Mouse (Mus musculus) heart, embryonic 11.5 days (tissue): ENCODE measurements at regions not wholly inside any gene's neighbourhood (a gene's known extent, or its start where the extent isn't known, plus 50 kb on each side); places are given as distances from the start of the nearest gene placed in this dataset.

Experiments used
- ATAC-seq: fragments of 200-750 bp; cut with Nextera tagmentation; replicated peaks from 2 replicates; pipeline ENCODE4 v1.8.0; 2017; ENCODE audit warnings: moderate library complexity; ENCODE audit not compliant: insufficient number of reproducible peaks, low FRiP score, low TSS enrichment
- H3K27ac ChIP-seq: fragments of 300-500 bp; sonication (generic); 2 replicates; pipeline ENCODE4 v1.5.1; 2014; ENCODE audit warnings: mild to moderate bottlenecking, low read depth, low read length
- H3K27me3 ChIP-seq: fragments of 300-500 bp; sonication (generic); 2 replicates; pipeline ENCODE4 v1.6.1; 2014; ENCODE audit warnings: mild to moderate bottlenecking, low read length, mixed read lengths; ENCODE audit not compliant: control insufficient read depth, insufficient read depth
- H3K36me3 ChIP-seq: fragments of 300-500 bp; sonication (generic); 2 replicates; pipeline ENCODE4 v1.6.1; 2014; ENCODE audit warnings: mild to moderate bottlenecking, low read length, moderate library complexity, mixed read lengths; ENCODE audit not compliant: control insufficient read depth, insufficient read depth
- H3K4me1 ChIP-seq: fragments of 300-500 bp; sonication (generic); 2 replicates; pipeline ENCODE4 v1.6.1; 2014; ENCODE audit warnings: low read length; ENCODE audit not compliant: control insufficient read depth, insufficient read depth
- H3K4me2 ChIP-seq: fragments of 300-500 bp; sonication (generic); 2 replicates; pipeline ENCODE4 v1.6.1; 2014; ENCODE audit warnings: mild to moderate bottlenecking, moderate library complexity
- H3K4me3 ChIP-seq: fragments of 300-500 bp; sonication (generic); 2 replicates; pipeline ENCODE4 v1.5.1; 2014; ENCODE audit warnings: low read depth, low read length
- H3K9ac ChIP-seq: fragments of 300-500 bp; sonication (generic); 2 replicates; pipeline ENCODE4 v1.6.1; 2014; ENCODE audit warnings: mild to moderate bottlenecking, low read depth, low read length, moderate library complexity
- H3K9me3 ChIP-seq: fragments of 300-500 bp; sonication (generic); replicated peaks from 2 replicates; pipeline ENCODE4 v1.6.1; 2016; ENCODE audit warnings: low read length; ENCODE audit not compliant: control insufficient read depth
- WGBS: fragments of 180-500 bp; shearing (Covaris S2); extraction: QIAGEN DNeasy Blood & Tissue Kit; methylation state at CpG from one replicate; pipeline ENCODE4 v1.1.7; 2014; ENCODE audit not compliant: insufficient replicate concordance; 5-methylcytosine and 5-hydroxymethylcytosine counted together

DNA sequence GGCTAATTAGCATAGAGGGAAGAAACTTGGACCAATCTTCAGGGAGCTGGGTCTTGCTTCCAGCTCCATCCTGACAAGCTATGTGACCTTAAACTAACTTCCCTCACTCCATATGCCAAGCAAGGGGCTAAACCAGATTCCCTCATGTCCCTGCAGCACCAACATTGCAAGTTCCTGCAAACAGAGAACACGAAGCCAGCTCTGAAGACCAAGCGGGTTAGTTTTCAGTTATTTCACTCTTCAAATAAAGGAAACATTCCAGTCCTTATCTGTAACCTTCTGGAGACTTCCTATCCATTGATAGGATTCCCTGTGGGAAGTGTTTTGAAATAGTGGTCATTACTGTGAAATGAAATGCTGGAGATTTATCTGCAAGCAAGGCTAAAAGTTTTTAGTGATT, 64.4 kb upstream of the Tspan2 start:
- Histone ChIP-seq H3K4me3 (no peak overlapping the region), H3K4me2 (no peak overlapping the region), H3K4me1 (peaks cover 10% of the 10 kb centered on the region), H3K27me3 (no peaks in the 10 kb centered on the region), H3K36me3 (no peaks in the 10 kb centered on the region), H3K27ac (no peak overlapping the region), H3K9ac (no peak overlapping the region), H3K9me3 (no peaks in the 10 kb centered on the region)
- no peak for ATAC-seq
- WGBS: 21% methylated on average over 2 of the region's 2 CpGs

DNA sequence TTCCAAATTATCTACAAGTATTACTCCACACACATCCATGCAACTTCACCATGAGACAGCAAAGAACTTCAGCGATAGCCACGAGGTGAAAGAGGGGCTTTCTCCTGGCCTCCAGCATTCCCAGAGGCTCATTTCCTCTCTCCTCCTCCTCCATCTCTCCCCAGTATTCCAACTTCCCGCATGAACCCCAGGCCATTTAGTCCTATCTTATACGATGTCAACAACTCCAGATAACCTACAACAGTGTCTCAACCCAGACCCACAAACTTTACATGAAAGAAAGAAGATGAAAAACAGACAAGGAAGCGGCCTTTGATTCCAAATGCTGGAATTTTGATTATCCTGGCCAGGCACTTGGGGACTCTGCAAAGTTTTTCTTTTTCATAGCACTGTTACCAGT, 63.8 kb upstream of the Tspan2 start:
- no peak overlapping the region for H3K4me3 ChIP-seq
- WGBS: 16% methylated on average over 5 of the region's 5 CpGs
- no peak overlapping the region for H3K9ac ChIP-seq
- H3K9me3 ChIP-seq: no peaks in the 10 kb centered on the region
- ATAC-seq: no peak
- H3K4me2 ChIP-seq: 0 out of 2 replicates have a peak overlapping the region, but pooled peaks have one; percentile 4
- H3K27me3 ChIP-seq: no peaks in the 10 kb centered on the region
- no peaks in the 10 kb centered on the region for H3K36me3 ChIP-seq
- peaks cover 10% of the 10 kb centered on the region for H3K4me1 ChIP-seq
- H3K27ac ChIP-seq: no peak overlapping the region

DNA sequence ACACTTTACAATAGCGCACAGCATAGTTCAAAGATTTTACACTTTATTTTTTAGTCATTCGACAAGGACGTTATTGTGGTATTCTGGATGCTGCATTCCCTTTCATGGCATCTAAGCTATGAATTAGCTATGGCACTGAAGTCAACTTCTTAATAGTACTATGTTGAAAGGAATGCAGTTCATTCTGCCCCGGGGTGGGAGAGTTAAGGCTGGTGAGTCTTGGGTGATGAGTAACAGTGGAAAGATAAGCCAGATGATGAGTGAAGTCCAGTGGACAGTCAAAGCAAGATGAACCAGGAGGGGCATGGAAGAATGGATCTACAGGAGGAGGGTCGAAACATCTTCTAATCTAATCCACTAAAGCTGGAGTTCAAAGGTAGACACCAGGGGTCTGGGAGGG, 63.4 kb upstream of the Tspan2 start:
- Histone ChIP-seq H3K9ac (no peak overlapping the region), H3K27ac (no peak overlapping the region), H3K4me1 (peaks cover 10% of the 10 kb centered on the region), H3K4me3 (no peak overlapping the region), H3K27me3 (no peaks in the 10 kb centered on the region), H3K36me3 (no peaks in the 10 kb centered on the region), H3K4me2 (no peak overlapping the region), H3K9me3 (no peaks in the 10 kb centered on the region)
- 46% methylated on average over 5 of the region's 5 CpGs for WGBS
- ATAC-seq: no peak

DNA sequence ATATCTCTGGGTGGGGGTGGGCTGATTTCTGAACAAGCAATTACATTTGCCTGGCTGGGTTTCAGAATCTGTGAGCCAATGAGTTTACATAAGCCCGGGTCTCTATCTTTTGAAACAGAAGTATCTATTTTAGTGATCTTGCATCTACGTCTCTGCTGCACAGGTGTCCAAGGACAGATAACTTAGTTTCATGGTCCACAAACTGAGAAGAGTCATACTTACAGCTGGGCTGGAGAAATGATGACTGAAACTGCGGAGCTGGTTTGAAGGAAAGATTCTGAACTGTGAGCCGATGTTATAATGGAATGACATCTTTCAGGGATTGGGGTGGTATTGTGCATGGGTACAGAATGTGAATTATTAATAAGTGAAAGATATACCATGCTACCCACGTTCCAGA, 60.8 kb upstream of the Tspan2 start:
- H3K27me3 ChIP-seq: 0 out of 2 replicates have a peak, but pooled peaks cover 3% of the 10 kb centered on the region
- H3K4me2 ChIP-seq: no peak overlapping the region
- H3K4me3 ChIP-seq: no peak overlapping the region
- ATAC-seq: no peak
- H3K9me3 ChIP-seq: no peaks in the 10 kb centered on the region
- peaks cover 3% of the 10 kb centered on the region for H3K4me1 ChIP-seq
- 65% methylated on average over 5 of the region's 5 CpGs for WGBS
- no peak overlapping the region for H3K27ac ChIP-seq
- H3K36me3 ChIP-seq: no peaks in the 10 kb centered on the region
- no peak overlapping the region for H3K9ac ChIP-seq

DNA sequence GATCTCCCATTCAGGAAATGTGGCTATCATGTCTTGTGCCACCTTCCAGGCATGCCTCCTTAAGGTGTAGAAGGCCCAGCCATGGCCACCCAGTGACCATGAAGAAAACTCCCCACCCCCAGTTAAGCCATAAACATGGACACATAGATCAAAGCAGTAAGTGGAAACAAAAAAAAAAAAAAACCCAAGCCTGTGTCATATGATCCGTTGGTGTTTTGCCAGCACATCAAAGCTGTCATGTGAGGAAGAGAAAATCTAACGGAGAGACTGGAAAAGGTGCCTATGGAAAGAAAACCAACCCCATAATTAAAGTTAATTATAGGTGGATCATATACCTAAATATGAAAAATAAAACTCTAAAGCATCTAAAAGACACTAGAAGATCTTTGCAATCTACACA, 60.3 kb upstream of the Tspan2 start:
- H3K4me2 ChIP-seq: no peak overlapping the region
- H3K27ac ChIP-seq: no peak overlapping the region
- no peak overlapping the region for H3K4me3 ChIP-seq
- 0 out of 2 replicates have a peak, but pooled peaks cover 3% of the 10 kb centered on the region for H3K27me3 ChIP-seq
- H3K9ac ChIP-seq: no peak overlapping the region
- 40% methylated on average over 2 of the region's 2 CpGs for WGBS
- ATAC-seq: no peak
- H3K4me1 ChIP-seq: peaks cover 3% of the 10 kb centered on the region
- no peaks in the 10 kb centered on the region for H3K9me3 ChIP-seq
- H3K36me3 ChIP-seq: no peaks in the 10 kb centered on the region

DNA sequence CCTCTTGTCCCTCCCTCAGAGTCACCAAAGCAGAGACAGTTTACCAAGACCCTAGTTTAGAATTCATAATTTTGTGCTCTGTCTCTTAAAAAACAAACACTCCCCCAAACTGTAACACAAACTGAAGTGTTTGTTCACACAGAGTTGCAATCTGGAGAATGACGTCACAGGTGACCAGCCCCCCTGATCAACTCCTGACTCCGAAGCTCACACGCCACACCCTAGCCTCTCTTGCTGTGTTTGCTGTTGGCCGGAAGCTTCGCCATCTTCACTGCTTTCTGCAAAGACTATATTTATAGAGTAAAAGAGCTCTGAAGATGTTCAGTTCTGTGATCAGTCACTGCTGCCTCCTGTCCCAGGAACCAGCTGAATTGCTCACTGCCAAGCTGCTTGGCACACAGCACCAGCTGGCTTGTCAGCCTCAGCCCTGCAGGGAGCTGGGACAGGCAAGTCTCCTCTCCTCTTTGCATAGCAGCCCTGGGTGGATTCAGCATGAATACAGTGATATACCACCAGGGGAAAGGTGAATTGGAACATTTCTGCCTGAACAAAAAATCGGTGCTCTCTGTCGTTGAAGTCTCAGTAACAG, 57.3 kb upstream of the Tspan2 start:
- Histone ChIP-seq H3K4me3 (no peak overlapping the region), H3K4me2 (no peak overlapping the region), H3K27ac (no peak overlapping the region), H3K36me3 (no peaks in the 10 kb centered on the region), H3K27me3 (0 out of 2 replicates have a peak, but pooled peaks cover 3% of the 10 kb centered on the region), H3K9ac (no peak overlapping the region), H3K4me1 (no peaks in the 10 kb centered on the region), H3K9me3 (no peaks in the 10 kb centered on the region)
- ATAC-seq: no peak
- 73% methylated on average over 7 of the region's 7 CpGs for WGBS

DNA sequence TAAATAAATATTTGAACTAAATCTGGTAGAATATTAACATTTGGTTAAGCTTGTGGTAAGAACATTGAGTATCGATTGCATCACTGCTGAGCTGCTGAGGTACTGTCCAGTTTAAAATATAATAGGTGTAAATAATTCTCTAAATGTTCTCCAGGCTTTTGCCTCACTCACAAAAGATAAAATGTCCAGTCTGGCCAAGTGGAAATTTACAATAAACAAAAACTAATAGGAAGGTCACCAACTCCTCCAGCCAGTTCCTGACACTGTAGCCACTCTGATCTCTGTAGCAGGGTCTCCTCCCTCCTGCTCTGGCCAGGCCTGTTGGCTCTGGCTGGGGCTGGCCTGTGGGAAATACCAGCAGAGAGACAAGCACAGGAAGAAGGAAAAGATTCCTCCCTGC, 55.8 kb upstream of the Tspan2 start:
- H3K36me3 ChIP-seq: no peaks in the 10 kb centered on the region
- H3K4me1 ChIP-seq: peaks cover 6% of the 10 kb centered on the region; the same call in 1 of the 2 replicates
- H3K9ac ChIP-seq: no peak overlapping the region
- H3K27me3 ChIP-seq: 0 out of 2 replicates have a peak, but pooled peaks cover 3% of the 10 kb centered on the region
- H3K4me2 ChIP-seq: no peak overlapping the region
- 81% methylated on average over 1 of the region's 1 CpGs for WGBS
- ATAC-seq: no peak
- H3K4me3 ChIP-seq: no peak overlapping the region
- H3K9me3 ChIP-seq: no peaks in the 10 kb centered on the region
- H3K27ac ChIP-seq: no peak overlapping the region

DNA sequence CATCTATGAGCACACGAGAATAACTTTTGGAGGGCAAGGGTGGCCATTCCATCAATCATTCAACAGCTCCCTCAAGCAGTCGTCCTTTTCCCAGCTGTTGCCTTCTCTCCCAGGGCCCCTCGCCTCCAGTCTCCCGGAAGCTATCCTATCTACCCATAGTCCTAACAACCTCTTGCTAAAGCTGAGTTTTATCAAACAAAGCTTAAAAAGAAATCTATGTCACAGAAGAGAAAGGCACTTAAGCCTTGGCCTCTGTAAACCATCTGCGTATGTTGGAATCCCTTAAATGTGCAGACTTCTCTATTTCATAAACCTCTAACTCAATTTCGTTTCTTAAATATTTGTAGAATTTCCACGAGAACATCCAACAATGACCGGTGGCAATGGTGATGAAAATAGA, 51.9 kb upstream of the Tspan2 start:
- Histone ChIP-seq H3K4me2 (no peak overlapping the region), H3K9ac (no peak overlapping the region), H3K4me1 (peaks cover 6% of the 10 kb centered on the region; the same call in 1 of the 2 replicates), H3K27me3 (no peaks in the 10 kb centered on the region), H3K9me3 (no peaks in the 10 kb centered on the region), H3K36me3 (no peaks in the 10 kb centered on the region), H3K4me3 (no peak overlapping the region), H3K27ac (no peak overlapping the region)
- WGBS: 55% methylated on average over 8 of the region's 8 CpGs
- no peak for ATAC-seq

DNA sequence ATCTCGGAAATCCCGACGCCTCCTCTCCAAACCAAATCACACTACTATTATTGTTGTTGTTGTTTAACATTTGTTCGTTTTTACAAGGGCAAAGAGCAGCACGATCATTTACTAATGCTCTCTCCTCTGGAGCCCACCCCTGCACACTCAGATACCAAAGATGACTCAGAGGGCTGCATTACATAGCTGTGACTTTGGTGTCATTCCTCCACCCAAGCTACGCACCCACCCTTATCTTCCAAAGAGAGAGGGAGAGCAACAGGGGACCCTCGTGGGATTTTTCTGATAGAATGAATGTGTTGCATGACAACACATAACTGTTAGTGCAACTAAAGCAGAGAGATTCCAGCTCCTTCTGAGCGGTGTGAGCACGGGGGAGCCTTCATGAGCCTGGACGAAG, 50.8 kb upstream of the Tspan2 start:
- Histone ChIP-seq H3K9ac (no peak overlapping the region), H3K4me2 (no peak overlapping the region), H3K9me3 (no peaks in the 10 kb centered on the region), H3K27me3 (no peaks in the 10 kb centered on the region), H3K27ac (no peak overlapping the region), H3K36me3 (no peaks in the 10 kb centered on the region), H3K4me3 (no peak overlapping the region), H3K4me1 (peaks cover 6% of the 10 kb centered on the region; the same call in 1 of the 2 replicates)
- WGBS: 63% methylated on average over 10 of the region's 10 CpGs
- no peak for ATAC-seq
